Mouse (Mus musculus) forebrain, embryonic 15.5 days (tissue): ENCODE data around the gene Unc5cl. TPM values are rescaled to one million over a fixed set of nuclear protein-coding genes. Genes with fewer than 3 reads are reported as not detected.

Experiments
- ATAC-seq: fragments of 200-750 bp; cut with Nextera tagmentation; replicated peaks from 2 replicates; pipeline ENCODE4 v1.8.0; 2017; ENCODE audit warnings: mild to moderate bottlenecking, moderate TSS enrichment, moderate library complexity
- H3K27ac ChIP-seq: fragments of 300-500 bp; sonication (generic); replicated peaks from 2 replicates; pipeline ENCODE4 v1.5.1; 2015; ENCODE audit warnings: mild to moderate bottlenecking, inconsistent platforms
- H3K27me3 ChIP-seq: fragments of 300-500 bp; sonication (generic); 2 replicates; pipeline ENCODE4 v1.6.1; 2015; ENCODE audit warnings: inconsistent platforms
- H3K36me3 ChIP-seq: fragments of 300-500 bp; sonication (generic); 2 replicates; pipeline ENCODE4 v1.6.1; 2015; ENCODE audit warnings: mild to moderate bottlenecking, inconsistent platforms
- H3K4me1 ChIP-seq: fragments of 300-500 bp; sonication (generic); 2 replicates; pipeline ENCODE4 v1.6.1; 2015; ENCODE audit warnings: inconsistent platforms
- H3K4me2 ChIP-seq: fragments of 300-500 bp; sonication (generic); replicated peaks from 2 replicates; pipeline ENCODE4 v1.6.1; 2015; ENCODE audit warnings: mild to moderate bottlenecking, inconsistent platforms
- H3K4me3 ChIP-seq: fragments of 300-500 bp; sonication (generic); 2 replicates; pipeline ENCODE4 v1.5.1; 2015; ENCODE audit warnings: mild to moderate bottlenecking, inconsistent platforms
- H3K9ac ChIP-seq: fragments of 300-500 bp; sonication (generic); replicated peaks from 2 replicates; pipeline ENCODE4 v1.6.1; 2015; ENCODE audit warnings: mild to moderate bottlenecking, inconsistent platforms
- H3K9me3 ChIP-seq: fragments of 300-500 bp; sonication (generic); 2 replicates; pipeline ENCODE4 v1.6.1; 2016; ENCODE audit warnings: inconsistent platforms
- WGBS: fragments of 180-500 bp; shearing (Covaris S2); methylation state at CpG from one replicate; pipeline ENCODE4 v1.1.7; 2015; ENCODE audit warnings: mixed read lengths; 5-methylcytosine and 5-hydroxymethylcytosine counted together
- polyA plus RNA-seq: library from polyadenylated mRNA; unstranded; fragments of >200 nt; fragmentation: Nextera tagmentation; extraction: Ambion mirVana; gene quantifications from 2 replicates; pipeline ENCODE4 v1.2.1, GENCODE M21; 2015

The Unc5cl gene
- polyA plus RNA-seq, result 0.17 and 0.24 TPM in 2 replicates

GRCm38 (mm10) chr17:48454688-48455087 lies at the start of gene Unc5cl:
Gene Unc5cl (plus strand): TSS chr17:48454901.
- no peak within 1 kb of the TSS for H3K9ac ChIP-seq
- H3K4me3 ChIP-seq, result no peak within 1 kb of the TSS
- no peaks in the 10 kb centered on the region for H3K9me3 ChIP-seq
- ATAC-seq, result no peak
- 63% methylated on average over 11 of the region's 11 CpGs for WGBS
- H3K27me3 ChIP-seq, result no peaks in the 10 kb centered on the region
- H3K4me1 ChIP-seq, result peaks cover 5% of the 10 kb centered on the region; the same call in 1 of the 2 replicates
- no peak within 1 kb of the TSS for H3K27ac ChIP-seq
- H3K36me3 ChIP-seq, result no peaks in the 10 kb centered on the region
- no peak within 1 kb of the TSS for H3K4me2 ChIP-seq

- Histone ChIP-seq H3K27me3 (no peaks in the 10 kb centered on the region), H3K9me3 (no peaks in the 10 kb centered on the region), H3K36me3 (no peaks in the 10 kb centered on the region), H3K4me2 (peak overlapping the region; percentile 58), H3K27ac (peak overlapping the region; percentile 99), H3K4me1 (peaks cover 38% of the 10 kb centered on the region), H3K9ac (no peak overlapping the region), H3K4me3 (peak overlapping the region; percentile 80; the same call in 1 of the 2 replicates)
- no peak for ATAC-seq
- WGBS, result 69% methylated on average over 4 of the region's 4 CpGs
These were observed 47.5 kb upstream of the Unc5cl start for GRCm38 (mm10) chr17:48407154-48407553.

- 10% methylated on average over 8 of the region's 8 CpGs for WGBS
- H3K4me3 ChIP-seq, result peak overlapping the region; percentile 80
These were observed 46.7 kb upstream of the Unc5cl start for GRCm38 (mm10) chr17:48407910-48408525.

GRCm38 (mm10) chr17:48408526-48409291 lies 46.0 kb upstream of the Unc5cl start:
- Histone ChIP-seq H3K36me3 (no peaks in the 10 kb centered on the region), H3K4me1 (peaks cover 38% of the 10 kb centered on the region)
- ATAC-seq, result peak; percentile 24

More at GRCm38 (mm10) chr17:48407910-48408525, 46.7 kb upstream of the Unc5cl start:
- H3K27ac ChIP-seq, result peak overlapping the region; percentile 99
- peaks cover 38% of the 10 kb centered on the region for H3K4me1 ChIP-seq
- no peaks in the 10 kb centered on the region for H3K27me3 ChIP-seq
- peak overlapping the region; percentile 95 for H3K9ac ChIP-seq
- H3K36me3 ChIP-seq, result no peaks in the 10 kb centered on the region
- H3K9me3 ChIP-seq, result no peaks in the 10 kb centered on the region
- peak overlapping the region; percentile 58 for H3K4me2 ChIP-seq
- no peak for ATAC-seq

GRCm38 (mm10) chr17:48409380-48410298 lies 45.1 kb upstream of the Unc5cl start, which contains the start of the genes Nfya and Oard1:
Gene Nfya (minus strand): TSS chr17:48409906.
Gene Oard1 (plus strand): TSS chr17:48410014.
- ATAC-seq, result peak; percentile 97
- Histone ChIP-seq H3K36me3 (0 out of 2 replicates have a peak, but pooled peaks cover under 1% of the 10 kb centered on the region), H3K27me3 (no peaks in the 10 kb centered on the region), H3K9me3 (no peaks in the 10 kb centered on the region), H3K4me3 (peak within 1 kb of the TSS; percentile 80), H3K4me2 (peak within 1 kb of the TSS; percentile 83), H3K9ac (peak within 1 kb of the TSS; percentile 95), H3K27ac (peak within 1 kb of the TSS; percentile 99), H3K4me1 (peaks cover 38% of the 10 kb centered on the region)
- WGBS, result under 1% methylated on average over 84 of the region's 84 CpGs

More at GRCm38 (mm10) chr17:48408526-48409291, 46.0 kb upstream of the Unc5cl start:
- Histone ChIP-seq H3K9ac (peak overlapping the region; percentile 95), H3K27me3 (no peaks in the 10 kb centered on the region), H3K4me2 (peak overlapping the region; percentile 58), H3K4me3 (peak overlapping the region; percentile 80), H3K27ac (peak overlapping the region; percentile 99), H3K9me3 (no peaks in the 10 kb centered on the region)
- WGBS, result under 1% methylated on average over 47 of the region's 47 CpGs

- H3K4me1 ChIP-seq, result peaks cover 38% of the 10 kb centered on the region
- peak overlapping the region; percentile 96 for H3K27ac ChIP-seq
- peaks cover 7% of the 10 kb centered on the region for H3K36me3 ChIP-seq
- H3K9me3 ChIP-seq, result no peaks in the 10 kb centered on the region
- H3K9ac ChIP-seq, result peak overlapping the region; percentile 67
- peak overlapping the region; percentile 80 for H3K4me3 ChIP-seq
- peak; percentile 32 for ATAC-seq
- WGBS, result under 1% methylated on average over 13 of the region's 13 CpGs
- no peaks in the 10 kb centered on the region for H3K27me3 ChIP-seq
- H3K4me2 ChIP-seq, result peak overlapping the region; percentile 83
These were observed 44.4 kb upstream of the Unc5cl start for GRCm38 (mm10) chr17:48410299-48410785.

GRCm38 (mm10) chr17:48411241-48411640 lies 43.5 kb upstream of the Unc5cl start:
- WGBS, result 35% methylated on average over 8 of the region's 8 CpGs
- peak overlapping the region; percentile 96 for H3K27ac ChIP-seq

GRCm38 (mm10) chr17:48416011-48416410 lies 38.7 kb upstream of the Unc5cl start:
- H3K4me3 ChIP-seq, result no peak overlapping the region
- no peaks in the 10 kb centered on the region for H3K27me3 ChIP-seq
- ATAC-seq, result no peak
- WGBS, result 78% methylated on average over 7 of the region's 7 CpGs
- H3K9ac ChIP-seq, result no peak overlapping the region
- peaks cover 11% of the 10 kb centered on the region for H3K4me1 ChIP-seq
- H3K9me3 ChIP-seq, result no peaks in the 10 kb centered on the region
- peaks cover 10% of the 10 kb centered on the region for H3K36me3 ChIP-seq
- H3K27ac ChIP-seq, result no peak overlapping the region
- no peak overlapping the region for H3K4me2 ChIP-seq

More at GRCm38 (mm10) chr17:48411241-48411640, 43.5 kb upstream of the Unc5cl start:
- peak overlapping the region; percentile 83 for H3K4me2 ChIP-seq
- H3K27me3 ChIP-seq, result no peaks in the 10 kb centered on the region
- H3K36me3 ChIP-seq, result peaks cover 10% of the 10 kb centered on the region
- peak overlapping the region; percentile 80 for H3K4me3 ChIP-seq
- H3K9ac ChIP-seq, result peak overlapping the region; percentile 67
- ATAC-seq, result no peak
- H3K9me3 ChIP-seq, result no peaks in the 10 kb centered on the region
- H3K4me1 ChIP-seq, result peaks cover 34% of the 10 kb centered on the region

GRCm38 (mm10) chr17:48416425-48417195 lies 38.1 kb upstream of the Unc5cl start:
- Histone ChIP-seq H3K4me2 (no peak overlapping the region), H3K4me1 (peaks cover 5% of the 10 kb centered on the region), H3K27ac (no peak overlapping the region; the same call in 1 of the 2 replicates), H3K36me3 (peaks cover 10% of the 10 kb centered on the region), H3K4me3 (no peak overlapping the region), H3K9me3 (no peaks in the 10 kb centered on the region), H3K9ac (no peak overlapping the region), H3K27me3 (no peaks in the 10 kb centered on the region)
- 92% methylated on average over 14 of the region's 14 CpGs for WGBS
- peak; percentile 75 for ATAC-seq

- Histone ChIP-seq H3K9ac (no peak overlapping the region), H3K27me3 (no peaks in the 10 kb centered on the region), H3K36me3 (peaks cover 10% of the 10 kb centered on the region), H3K4me3 (no peak overlapping the region), H3K27ac (no peak overlapping the region), H3K4me2 (no peak overlapping the region), H3K9me3 (no peaks in the 10 kb centered on the region), H3K4me1 (no peaks in the 10 kb centered on the region)
- no peak for ATAC-seq
- 88% methylated on average over 6 of the region's 6 CpGs for WGBS
These were observed 37.2 kb upstream of the Unc5cl start for GRCm38 (mm10) chr17:48417521-48417920.

GRCm38 (mm10) chr17:48418174-48418573 lies 36.5 kb upstream of the Unc5cl start:
- no peak overlapping the region for H3K4me2 ChIP-seq
- no peaks in the 10 kb centered on the region for H3K27me3 ChIP-seq
- H3K4me3 ChIP-seq, result no peak overlapping the region
- no peak overlapping the region for H3K27ac ChIP-seq
- no peak for ATAC-seq
- peaks cover 10% of the 10 kb centered on the region for H3K36me3 ChIP-seq
- no peak overlapping the region for H3K9ac ChIP-seq
- no peaks in the 10 kb centered on the region for H3K4me1 ChIP-seq
- no peaks in the 10 kb centered on the region for H3K9me3 ChIP-seq
- 83% methylated on average over 7 of the region's 7 CpGs for whole genome bisulfite sequencing
